Mouse (Mus musculus): ENCODE data around the gene Acta2. TPM values are rescaled to one million over a fixed set of nuclear protein-coding genes. Genes with fewer than 3 reads are reported as not detected.
A peak's percentile ranks its signal among the peaks of the same experiment; 100 is the strongest.

Acta2 gene
- total RNA-seq, 4 experiments from 2014 or later, result 35.5 to 61.5 (median 44.4) TPM

DNA sequence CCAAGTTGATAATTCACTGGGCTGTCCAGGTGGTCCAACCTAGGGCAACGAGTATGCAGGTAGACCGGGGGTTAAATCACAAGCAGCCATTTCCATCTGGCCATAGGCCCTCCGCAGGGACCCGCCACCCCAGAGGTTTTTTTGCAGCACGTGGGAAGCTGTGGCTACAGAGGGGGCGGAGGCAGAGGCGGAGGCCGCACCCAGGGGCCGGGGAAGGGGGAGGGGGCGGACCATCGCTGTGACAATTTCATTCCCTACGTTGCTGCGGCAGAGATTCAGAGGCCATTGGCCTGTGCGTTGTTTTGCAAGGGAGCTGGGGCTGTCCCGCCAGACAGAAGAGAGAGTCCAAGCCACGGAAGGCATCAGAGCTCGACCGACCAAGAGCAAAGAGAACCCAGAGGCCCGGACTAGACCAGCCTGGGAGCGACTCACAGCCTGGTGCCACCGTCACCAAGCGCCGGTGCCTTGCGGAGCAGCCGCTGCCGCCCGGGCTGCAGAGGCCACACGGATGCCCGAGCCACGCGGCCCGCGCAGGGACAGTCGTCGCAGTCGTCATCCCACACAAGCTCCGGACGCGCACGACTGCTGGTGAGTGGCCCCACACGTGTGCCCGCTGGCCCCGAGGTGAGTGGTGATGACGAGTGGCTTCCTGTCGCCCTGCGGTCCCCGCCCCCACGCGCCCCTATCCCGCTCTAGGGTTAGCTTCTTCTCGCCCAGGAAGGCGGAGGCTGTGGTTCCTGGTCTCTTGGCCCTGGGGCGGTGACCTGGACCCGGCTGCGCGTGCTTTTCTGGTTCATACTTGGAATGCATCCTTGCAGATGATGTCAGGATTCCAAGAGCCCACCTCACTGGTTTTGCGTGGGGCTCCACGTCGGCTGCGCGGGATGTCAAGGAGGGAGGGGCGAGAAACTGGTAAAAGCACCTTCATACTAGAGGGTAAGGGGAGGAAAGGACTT lies 63.1 kb downstream of the Acta2 start, which contains the start of gene Stambpl1:
Stambpl1 (plus strand) TSS at position 222 of the 956 bp plus-strand sequence.
- peak; percentile 31 to 42 for DNase-seq (ENCODE audit: low spot score in 2 of 2)

DNA sequence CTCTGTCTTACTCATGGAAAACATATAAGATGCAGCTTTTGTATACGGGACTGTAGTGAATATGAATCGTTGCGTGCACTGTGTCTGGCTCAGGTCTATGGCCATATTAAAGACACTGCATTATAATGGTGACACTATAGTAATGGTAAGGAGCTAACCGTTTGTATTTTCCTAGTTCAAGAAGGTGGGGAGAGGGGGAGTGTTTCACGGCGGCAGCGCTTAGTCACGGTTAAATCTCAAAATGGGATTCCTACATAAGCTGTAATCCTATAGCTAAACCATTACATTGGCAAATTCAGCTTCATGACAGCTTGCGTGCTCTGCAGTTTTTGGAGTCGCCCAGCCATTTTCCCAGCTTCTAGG lies 63.8 kb downstream of the Acta2 start:
- DNase-seq (ENCODE audit: low spot score in 2 of 2), result no peak

Other genes starting within 250 kb of the Acta2 start
- gene Lipk, start 247.3 kb downstream of the Acta2 start, total RNA-seq (2022), result not detected
- not detected for gene Lipn, start 188.2 kb downstream of the Acta2 start, total RNA-seq (2022)
- gene Lipm, start 154.7 kb downstream of the Acta2 start, total RNA-seq (2022), result not detected
- not detected for gene Ankrd22, start 89.5 kb downstream of the Acta2 start, total RNA-seq (2022)
- under 1 TPM; 0.48 to 0.80 (median 0.57) TPM for gene Stambpl1, start 63.4 kb downstream of the Acta2 start, total RNA-seq (2022)
- 1 to 10 TPM; 1.7 to 5.1 (median 4.2) TPM for gene Fas, start 35.1 kb upstream of the Acta2 start, total RNA-seq (2022)
- not detected for gene Ch25h, start 219.6 kb upstream of the Acta2 start, total RNA-seq (2022)